In genomic region chr6:136805409-136805775, GRCm38 (mm10) we compare ENCODE assay signal across 13 mouse cellular contexts. TPM values are rescaled to one million over a fixed set of nuclear protein-coding genes. Genes with fewer than 3 reads are reported as not detected.
DNase-seq lines count a peak whose midpoint lies in the region; ATAC-seq lines count a peak whose summit lies in the region.
"Had no signal": no experiment of that assay in that cellular context is flagged by ENCODE, and none has a peak within 500 bp of the region (broad histone marks: within the 10 kb centered on the region; RNA-seq: fewer than 3 reads in every experiment).

No protein-coding gene starts in this region.

- no peak overlapping the region for H3K9ac ChIP-seq in intestine, embryonic 14.5 days (ENCODE audit: low read length)
- no peak overlapping the region for H3K9ac ChIP-seq in intestine, embryonic 15.5 days
- no peak overlapping the region for H3K9ac ChIP-seq in midbrain, embryonic 11.5 days (ENCODE audit: low read length)
- no peak overlapping the region for H3K9ac ChIP-seq in midbrain, embryonic 14.5 days (replicated peaks; ENCODE audit: low read length)

- no peaks in the 10 kb centered on the region for H3K27me3 ChIP-seq in intestine, embryonic 14.5 days (replicated peaks; ENCODE audit: control insufficient read depth, insufficient read depth, low read length)
- H3K27me3 ChIP-seq in intestine, embryonic 15.5 days (replicated peaks): no peaks in the 10 kb centered on the region
- no peaks in the 10 kb centered on the region for H3K27me3 ChIP-seq in midbrain, embryonic 11.5 days (ENCODE audit: control insufficient read depth, insufficient read depth, low read length)
- no peaks in the 10 kb centered on the region for H3K27me3 ChIP-seq in midbrain, embryonic 14.5 days (ENCODE audit: control insufficient read depth, insufficient read depth, low read length)
- H3K27me3 ChIP-seq: hindbrain, embryonic 15.5 days had no signal

- DNase-seq in intestine, embryonic 14.5 days (ENCODE audit: low spot score): no peak
- peak; percentile 80 for DNase-seq in midbrain, embryonic 11.5 days (ENCODE audit: low spot score, missing footprints)
- no peak for DNase-seq in midbrain, embryonic 14.5 days
- DNase-seq in induced T-regulatory cell, adult 2 months (ENCODE audit: low read depth): peak; percentile 28
- no peak for DNase-seq in right cerebral cortex, postnatal 4 days
- DNase-seq: adrenal gland, adult 8-10 months; kidney, postnatal 10 days; lung, adult 2 months; thymus, adult 2 months had no signal

- H3K4me1 ChIP-seq in intestine, embryonic 14.5 days (replicated peaks; ENCODE audit: control insufficient read depth, insufficient read depth, low read length): peaks cover 23% of the 10 kb centered on the region
- H3K4me1 ChIP-seq in intestine, embryonic 15.5 days (replicated peaks): peaks cover 17% of the 10 kb centered on the region
- H3K4me1 ChIP-seq in midbrain, embryonic 11.5 days (ENCODE audit: control insufficient read depth, insufficient read depth, low read length): peaks cover 13% of the 10 kb centered on the region
- H3K4me1 ChIP-seq in midbrain, embryonic 14.5 days (ENCODE audit: control insufficient read depth, insufficient read depth, low read length): peaks cover 29% of the 10 kb centered on the region

- 78% methylated on average over 1 of the region's 1 CpGs for WGBS in intestine, embryonic 14.5 days
- WGBS in intestine, embryonic 15.5 days: 71% methylated on average over 1 of the region's 1 CpGs
- WGBS in midbrain, embryonic 11.5 days: 92% methylated on average over 1 of the region's 1 CpGs
- 88% methylated on average over 1 of the region's 1 CpGs for WGBS in midbrain, embryonic 14.5 days
- WGBS in macrophage (ENCODE audit: missing documents): no CpG with 5 or more reads among the region's 1 CpGs

- H3K4me2 ChIP-seq in intestine, embryonic 14.5 days (ENCODE audit: low read length): no peak overlapping the region
- no peak overlapping the region for H3K4me2 ChIP-seq in intestine, embryonic 15.5 days (replicated peaks)
- H3K4me2 ChIP-seq in midbrain, embryonic 11.5 days: no peak overlapping the region
- no peak overlapping the region; the same call in 1 of the 2 replicates for H3K4me2 ChIP-seq in midbrain, embryonic 14.5 days (ENCODE audit: low read length)

- H3K4me3 ChIP-seq in intestine, embryonic 14.5 days (ENCODE audit: low read depth, low read length): no peak overlapping the region; the same call in 1 of the 2 replicates
- no peak overlapping the region for H3K4me3 ChIP-seq in intestine, embryonic 15.5 days (replicated peaks)
- no peak overlapping the region for H3K4me3 ChIP-seq in midbrain, embryonic 11.5 days (ENCODE audit: low read depth, low read length)
- no peak overlapping the region for H3K4me3 ChIP-seq in midbrain, embryonic 14.5 days (replicated peaks; ENCODE audit: low read depth, low read length)
- peak overlapping the region; percentile 43 for H3K4me3 ChIP-seq in macrophage (ENCODE audit: inconsistent target)

- ATAC-seq in intestine, embryonic 14.5 days (replicated peaks; ENCODE audit: low FRiP score, low TSS enrichment, low read depth): no peak
- no peak for ATAC-seq in intestine, embryonic 15.5 days
- no peak for ATAC-seq in midbrain, embryonic 11.5 days (ENCODE audit: low FRiP score)
- ATAC-seq in midbrain, embryonic 14.5 days (ENCODE audit: low FRiP score, low TSS enrichment): no peak
- ATAC-seq in erythroblast, adult 5-6 weeks (replicated peaks; ENCODE audit: low FRiP score, poor library complexity, severe bottlenecking): no peak

- peaks cover 21% of the 10 kb centered on the region for H3K79me2 ChIP-seq in macrophage (ENCODE audit: inconsistent target)

- peak overlapping the region; percentile 100; the same call in 1 of the 2 replicates for H3K27ac ChIP-seq in intestine, embryonic 14.5 days (ENCODE audit: low read depth)
- H3K27ac ChIP-seq in intestine, embryonic 15.5 days: no peak overlapping the region
- no peak overlapping the region for H3K27ac ChIP-seq in midbrain, embryonic 11.5 days (ENCODE audit: low read depth, low read length)
- no peak overlapping the region for H3K27ac ChIP-seq in midbrain, embryonic 14.5 days (replicated peaks; ENCODE audit: low read depth, low read length)
- H3K27ac ChIP-seq in macrophage: peak overlapping the region; percentile 92

- no peaks in the 10 kb centered on the region for H3K36me3 ChIP-seq in intestine, embryonic 14.5 days (ENCODE audit: control insufficient read depth, insufficient read depth, low read length)
- no peaks in the 10 kb centered on the region for H3K36me3 ChIP-seq in intestine, embryonic 15.5 days
- H3K36me3 ChIP-seq in midbrain, embryonic 11.5 days (ENCODE audit: control insufficient read depth, insufficient read depth, low read length): no peaks in the 10 kb centered on the region
- no peaks in the 10 kb centered on the region for H3K36me3 ChIP-seq in midbrain, embryonic 14.5 days (ENCODE audit: control insufficient read depth, insufficient read depth, low read length)
- no peaks in the 10 kb centered on the region; the same call in 1 of the 2 replicates for H3K36me3 ChIP-seq in macrophage (ENCODE audit: inconsistent target)
- H3K36me3 ChIP-seq: hindbrain, embryonic 15.5 days had no signal

- no peaks in the 10 kb centered on the region for H3K9me3 ChIP-seq in intestine, embryonic 14.5 days (ENCODE audit: control insufficient read depth, low read length)
- no peaks in the 10 kb centered on the region for H3K9me3 ChIP-seq in intestine, embryonic 15.5 days
- no peaks in the 10 kb centered on the region for H3K9me3 ChIP-seq in midbrain, embryonic 11.5 days (ENCODE audit: control insufficient read depth, low read length)
- no peaks in the 10 kb centered on the region for H3K9me3 ChIP-seq in midbrain, embryonic 14.5 days (ENCODE audit: control insufficient read depth, low read length)
- H3K9me3 ChIP-seq: hindbrain, embryonic 15.5 days had no signal

RNA-seq across cellular contexts. Expression of gene Hist4h4, which starts 1.2 kb away (rescaled TPM):
- polyA plus RNA-seq in intestine, embryonic 14.5 days (2014; fragmentation: Nextera tagmentation; extraction: Ambion mirVana): 1.3 and 2.2 TPM in 2 replicates
- polyA plus RNA-seq in intestine, embryonic 15.5 days (2015; fragmentation: Nextera tagmentation; extraction: Ambion mirVana): 0.40 and 0.49 TPM in 2 replicates
- 0.55 and 0.67 TPM in 2 replicates for polyA plus RNA-seq in midbrain, embryonic 11.5 days (2014; fragmentation: Nextera tagmentation; extraction: Ambion mirVana)
- polyA plus RNA-seq in midbrain, embryonic 14.5 days (2014; fragmentation: Nextera tagmentation; extraction: Ambion mirVana): 1.2 TPM in 2 replicates
- 1 to 10 TPM in 19 of 26 experiments, under 1 TPM in 7; 0.62 to 9.7 (median 1.5) TPM for total RNA-seq in macrophage (2018; cell fraction: chromatin; rRNA removed)
- 1 to 10 TPM in 10 of 26 experiments, under 1 TPM in 16; 0.29 to 4.0 (median 0.75) TPM for total RNA-seq in macrophage (2018; cell fraction: cytosol; rRNA removed)
- total RNA-seq in macrophage (2018; cell fraction: nucleus; rRNA removed): 10 to 100 TPM in 2 of 26 experiments, 1 to 10 TPM in 14, under 1 TPM in 10; 0.44 to 12.4 (median 1.5) TPM
- 0.07 TPM in 1 of 3 replicates, not detected in the others for polyA plus RNA-seq in macrophage (2018)
- 12.3 and 17.7 TPM in 2 replicates for total RNA-seq in erythroblast, adult 5-6 weeks (2015; ENCODE audit: low replicate concordance)
- 29.4 and 32.5 TPM in 2 replicates for total RNA-seq in erythroblast, adult 5-6 weeks (2017; ENCODE audit: low replicate concordance)

RNA-seq across cellular contexts. Expression of gene H2afj, which starts 2.7 kb away (rescaled TPM):
- 152 and 182 TPM in 2 replicates for polyA plus RNA-seq in intestine, embryonic 14.5 days (2014; fragmentation: Nextera tagmentation; extraction: Ambion mirVana)
- 199 and 202 TPM in 2 replicates for polyA plus RNA-seq in intestine, embryonic 15.5 days (2015; fragmentation: Nextera tagmentation; extraction: Ambion mirVana)
- 94.5 and 107 TPM in 2 replicates for polyA plus RNA-seq in midbrain, embryonic 11.5 days (2014; fragmentation: Nextera tagmentation; extraction: Ambion mirVana)
- 101 and 116 TPM in 2 replicates for polyA plus RNA-seq in midbrain, embryonic 14.5 days (2014; fragmentation: Nextera tagmentation; extraction: Ambion mirVana)
- 10 to 100 TPM in 19 of 26 experiments, 1 to 10 TPM in 7; 2.5 to 56.7 (median 18.4) TPM for total RNA-seq in macrophage (2018; cell fraction: chromatin; rRNA removed)
- 10 to 100 TPM; 21.4 to 63.1 (median 39.3) TPM for total RNA-seq in macrophage (2018; cell fraction: cytosol; rRNA removed)
- total RNA-seq in macrophage (2018; cell fraction: nucleus; rRNA removed): 10 to 100 TPM in 25 of 26 experiments, 1 to 10 TPM in 1; 7.5 to 91.1 (median 38.9) TPM
- polyA plus RNA-seq in macrophage (2018): 13.7 to 65.7 TPM (median 49.0 TPM) in 3 replicates
- 20.9 and 21.9 TPM in 2 replicates for total RNA-seq in erythroblast, adult 5-6 weeks (2015; ENCODE audit: low replicate concordance)
- total RNA-seq in erythroblast, adult 5-6 weeks (2017; ENCODE audit: low replicate concordance): 26.2 and 40.1 TPM in 2 replicates

RNA-seq across cellular contexts. Expression of gene BC049715, which starts 22.0 kb away (rescaled TPM):
- polyA plus RNA-seq in intestine, embryonic 14.5 days (2014; fragmentation: Nextera tagmentation; extraction: Ambion mirVana): 1.1 and 1.7 TPM in 2 replicates
- polyA plus RNA-seq in intestine, embryonic 15.5 days (2015; fragmentation: Nextera tagmentation; extraction: Ambion mirVana): 0.82 and 1.3 TPM in 2 replicates
- 1.1 and 1.2 TPM in 2 replicates for polyA plus RNA-seq in midbrain, embryonic 11.5 days (2014; fragmentation: Nextera tagmentation; extraction: Ambion mirVana)
- polyA plus RNA-seq in midbrain, embryonic 14.5 days (2014; fragmentation: Nextera tagmentation; extraction: Ambion mirVana): 1.2 and 1.6 TPM in 2 replicates
- total RNA-seq in macrophage (2018; cell fraction: chromatin; rRNA removed): 10 to 100 TPM in 24 of 26 experiments, 1 to 10 TPM in 2; 2.9 to 40.6 (median 27.1) TPM
- 1 to 10 TPM in 23 of 26 experiments, under 1 TPM in 3; 0.61 to 4.5 (median 2.6) TPM for total RNA-seq in macrophage (2018; cell fraction: cytosol; rRNA removed)
- total RNA-seq in macrophage (2018; cell fraction: nucleus; rRNA removed): 10 to 100 TPM in 19 of 26 experiments, 1 to 10 TPM in 7; 2.6 to 35.4 (median 17.9) TPM
- polyA plus RNA-seq in macrophage (2018): 1.6 to 2.4 TPM (median 1.8 TPM) in 3 replicates
- total RNA-seq in erythroblast, adult 5-6 weeks (2015; ENCODE audit: low replicate concordance): 0.38 TPM in 1 of 2 replicates, not detected in the other
- total RNA-seq in erythroblast, adult 5-6 weeks (2017; ENCODE audit: low replicate concordance): 0.34 and 5.3 TPM in 2 replicates

RNA-seq across cellular contexts. Expression of gene Wbp11, which starts 22.6 kb away (rescaled TPM):
- polyA plus RNA-seq in intestine, embryonic 14.5 days (2014; fragmentation: Nextera tagmentation; extraction: Ambion mirVana): 113 TPM in 2 replicates
- 85.1 and 92.7 TPM in 2 replicates for polyA plus RNA-seq in intestine, embryonic 15.5 days (2015; fragmentation: Nextera tagmentation; extraction: Ambion mirVana)
- polyA plus RNA-seq in midbrain, embryonic 11.5 days (2014; fragmentation: Nextera tagmentation; extraction: Ambion mirVana): 149 and 154 TPM in 2 replicates
- polyA plus RNA-seq in midbrain, embryonic 14.5 days (2014; fragmentation: Nextera tagmentation; extraction: Ambion mirVana): 65.6 and 88.1 TPM in 2 replicates
- 100 to 1,000 TPM in 11 of 26 experiments, 10 to 100 TPM in 15; 62.7 to 129 (median 88.5) TPM for total RNA-seq in macrophage (2018; cell fraction: chromatin; rRNA removed)
- 10 to 100 TPM; 58.7 to 97.0 (median 70.5) TPM for total RNA-seq in macrophage (2018; cell fraction: cytosol; rRNA removed)
- 100 to 1,000 TPM in 3 of 26 experiments, 10 to 100 TPM in 23; 50.7 to 111 (median 71.2) TPM for total RNA-seq in macrophage (2018; cell fraction: nucleus; rRNA removed)
- 55.5 to 198 TPM (median 71.9 TPM) in 3 replicates for polyA plus RNA-seq in macrophage (2018)
- 34.2 and 38.2 TPM in 2 replicates for total RNA-seq in erythroblast, adult 5-6 weeks (2015; ENCODE audit: low replicate concordance)
- 25.8 and 55.0 TPM in 2 replicates for total RNA-seq in erythroblast, adult 5-6 weeks (2017; ENCODE audit: low replicate concordance)

RNA-seq across cellular contexts. Expression of gene Gucy2c, which starts 23.8 kb away (rescaled TPM):
- polyA plus RNA-seq in intestine, embryonic 14.5 days (2014; fragmentation: Nextera tagmentation; extraction: Ambion mirVana): 62.1 and 63.7 TPM in 2 replicates
- 72.4 and 75.1 TPM in 2 replicates for polyA plus RNA-seq in intestine, embryonic 15.5 days (2015; fragmentation: Nextera tagmentation; extraction: Ambion mirVana)
- polyA plus RNA-seq in midbrain, embryonic 11.5 days (2014; fragmentation: Nextera tagmentation; extraction: Ambion mirVana): 0.10 and 0.18 TPM in 2 replicates
- 0.62 and 1.1 TPM in 2 replicates for polyA plus RNA-seq in midbrain, embryonic 14.5 days (2014; fragmentation: Nextera tagmentation; extraction: Ambion mirVana)
- total RNA-seq in macrophage (2018; cell fraction: chromatin; rRNA removed): not detected
- total RNA-seq in macrophage (2018; cell fraction: cytosol; rRNA removed): not detected
- total RNA-seq in macrophage (2018; cell fraction: nucleus; rRNA removed): not detected
- polyA plus RNA-seq in macrophage (2018): not detected in 3 replicates
- total RNA-seq in erythroblast, adult 5-6 weeks (2015; ENCODE audit: low replicate concordance): not detected in 2 replicates
- not detected in 2 replicates for total RNA-seq in erythroblast, adult 5-6 weeks (2017; ENCODE audit: low replicate concordance)

Comparison
In these comparisons a context has a peak if more than half of its experiments do, and no peak if none do; other contexts are left out.
1. DNase-seq: peak in midbrain, embryonic 11.5 days (single experiment) and induced T-regulatory cell, adult 2 months (single experiment); none in intestine, embryonic 14.5 days (single experiment), midbrain, embryonic 14.5 days (single experiment) and right cerebral cortex, postnatal 4 days (single experiment).
2. H3K27ac ChIP-seq: peak in intestine, embryonic 14.5 days (single experiment) and macrophage (single experiment); none in intestine, embryonic 15.5 days (single experiment), midbrain, embryonic 11.5 days (single experiment) and midbrain, embryonic 14.5 days (single experiment).